18 mouse cellular contexts compared by ENCODE assay signal in genomic region chr10:87513052-87513451, GRCm38 (mm10). TPM values are rescaled to one million over a fixed set of nuclear protein-coding genes. Genes with fewer than 3 reads are reported as not detected.
A peak's percentile ranks its signal among the peaks of the same experiment; 100 is the strongest.
DNase-seq lines count a peak whose midpoint lies in the region; ATAC-seq and TF ChIP-seq lines count a peak whose summit lies in the region.
"Had no signal": no experiment of that assay in that cellular context is flagged by ENCODE, and none has a peak within 500 bp of the region (broad histone marks: within the 10 kb centered on the region; RNA-seq: fewer than 3 reads in every experiment).

No protein-coding gene starts in this region.

- no peaks in the 10 kb centered on the region for H3K4me1 ChIP-seq in limb, embryonic 12.5 days (replicated peaks)
- H3K4me1 ChIP-seq in limb, embryonic 10.5 days, result no peaks in the 10 kb centered on the region
- H3K4me1 ChIP-seq in limb, embryonic 15.5 days, result no peaks in the 10 kb centered on the region
- no peaks in the 10 kb centered on the region for H3K4me1 ChIP-seq in thymus, adult 2 months (replicated peaks; ENCODE audit: control insufficient read depth, insufficient read depth, low read length)
- H3K4me1 ChIP-seq: embryonic facial prominence, embryonic 12.5 days; limb, embryonic 13.5 days; midbrain, embryonic 10.5 days; neural tube, embryonic 13.5 days had no signal

- no peaks in the 10 kb centered on the region for H3K27me3 ChIP-seq in limb, embryonic 12.5 days
- H3K27me3 ChIP-seq in limb, embryonic 10.5 days (ENCODE audit: low read depth, poor library complexity, severe bottlenecking), result no peaks in the 10 kb centered on the region
- no peaks in the 10 kb centered on the region for H3K27me3 ChIP-seq in limb, embryonic 15.5 days
- H3K27me3 ChIP-seq in thymus, adult 2 months (ENCODE audit: control insufficient read depth, insufficient read depth, low read length), result no peaks in the 10 kb centered on the region
- H3K27me3 ChIP-seq: embryonic facial prominence, embryonic 12.5 days; limb, embryonic 13.5 days; neural tube, embryonic 13.5 days had no signal

- no peaks in the 10 kb centered on the region for H3K36me3 ChIP-seq in limb, embryonic 12.5 days
- no peaks in the 10 kb centered on the region for H3K36me3 ChIP-seq in limb, embryonic 10.5 days
- H3K36me3 ChIP-seq in limb, embryonic 15.5 days, result no peaks in the 10 kb centered on the region
- no peaks in the 10 kb centered on the region for H3K36me3 ChIP-seq in thymus, adult 2 months (ENCODE audit: control insufficient read depth, insufficient read depth, low read length)
- H3K36me3 ChIP-seq: embryonic facial prominence, embryonic 12.5 days; limb, embryonic 13.5 days; midbrain, embryonic 10.5 days; neural tube, embryonic 13.5 days had no signal

- 0 out of 2 replicates have a peak, but pooled peaks have one; percentile 37 for ATAC-seq in limb, embryonic 12.5 days (ENCODE audit: insufficient number of reproducible peaks, insufficient read depth, low FRiP score, low TSS enrichment, low read depth)
- ATAC-seq in limb, embryonic 15.5 days (ENCODE audit: insufficient number of reproducible peaks, low FRiP score, low TSS enrichment, low read depth), result 0 out of 2 replicates have a peak, but pooled peaks have one; percentile 52
- ATAC-seq: forebrain, embryonic 16.5 days had no signal

- H3K4me2 ChIP-seq in limb, embryonic 12.5 days, result no peak overlapping the region
- no peak overlapping the region for H3K4me2 ChIP-seq in limb, embryonic 15.5 days
- H3K4me2 ChIP-seq: embryonic facial prominence, embryonic 12.5 days; limb, embryonic 13.5 days; neural tube, embryonic 13.5 days had no signal

- no peak overlapping the region for H3K27ac ChIP-seq in limb, embryonic 12.5 days
- H3K27ac ChIP-seq in limb, embryonic 10.5 days, result no peak overlapping the region
- no peak overlapping the region for H3K27ac ChIP-seq in limb, embryonic 15.5 days
- no peak overlapping the region for H3K27ac ChIP-seq in thymus, adult 2 months (ENCODE audit: control insufficient read depth, insufficient read depth, low read length)
- H3K27ac ChIP-seq: embryonic facial prominence, embryonic 12.5 days; limb, embryonic 13.5 days; midbrain, embryonic 10.5 days; neural tube, embryonic 13.5 days had no signal

- no peak for TF ChIP-seq POLR2A in thymus, adult 2 months (IDR thresholded peaks at IDR 0.05; ENCODE audit: control insufficient read depth, extremely low read depth, insufficient read depth, low read length, poor library complexity)

- no peak overlapping the region for H3K4me3 ChIP-seq in limb, embryonic 12.5 days (replicated peaks)
- H3K4me3 ChIP-seq in limb, embryonic 10.5 days, result no peak overlapping the region
- no peak overlapping the region for H3K4me3 ChIP-seq in limb, embryonic 15.5 days
- no peak overlapping the region for H3K4me3 ChIP-seq in thymus, adult 2 months (ENCODE audit: control insufficient read depth, insufficient read depth, low read length)
- H3K4me3 ChIP-seq: embryonic facial prominence, embryonic 12.5 days; limb, embryonic 13.5 days; midbrain, embryonic 10.5 days; neural tube, embryonic 13.5 days had no signal

- no peak overlapping the region for H3K9ac ChIP-seq in limb, embryonic 12.5 days (replicated peaks)
- H3K9ac ChIP-seq in limb, embryonic 15.5 days, result no peak overlapping the region
- H3K9ac ChIP-seq: embryonic facial prominence, embryonic 12.5 days; limb, embryonic 13.5 days; neural tube, embryonic 13.5 days had no signal

- TF ChIP-seq CTCF in thymus, adult 2 months (IDR thresholded peaks at IDR 0.05; ENCODE audit: borderline replicate concordance, control insufficient read depth, extremely low read depth, insufficient read depth, low read length, poor library complexity), result no peak

- peak; percentile 11 for DNase-seq in embryo, embryonic 10.5 days (ENCODE audit: low spot score)
- no peak for DNase-seq in embryo, embryonic 9.5 days (ENCODE audit: extremely low spot score)
- DNase-seq in limb, embryonic 10.5 days (ENCODE audit: low spot score), result no peak
- peak; percentile 15 for DNase-seq in R1 (ENCODE audit: low read depth, low spot score)
- no peak for DNase-seq in thymus, adult 2 months
- no peak for DNase-seq in natural killer cell, adult 2 months (ENCODE audit: low spot score in 2 of 2)
- DNase-seq: adrenal gland, postnatal 25 days; B cell, adult 2 months; cerebellum, adult 18-20 months; heart, postnatal 10 days; right cerebral cortex, postnatal 4 days had no signal

- no peaks in the 10 kb centered on the region for H3K9me3 ChIP-seq in limb, embryonic 12.5 days
- no peaks in the 10 kb centered on the region for H3K9me3 ChIP-seq in limb, embryonic 10.5 days (replicated peaks)
- H3K9me3 ChIP-seq in limb, embryonic 15.5 days, result no peaks in the 10 kb centered on the region
- H3K9me3 ChIP-seq: embryonic facial prominence, embryonic 12.5 days; limb, embryonic 13.5 days; midbrain, embryonic 10.5 days; neural tube, embryonic 13.5 days had no signal

RNA-seq across cellular contexts. Expression of gene Pah, which starts 8.5 kb away (rescaled TPM):
- polyA plus RNA-seq in limb, embryonic 12.5 days (2016; fragmentation: Nextera tagmentation; extraction: Ambion mirVana), result 0.33 TPM in 1 of 2 replicates, not detected in the other
- polyA plus RNA-seq in limb, embryonic 10.5 days (2016; fragmentation: Nextera tagmentation; extraction: Ambion mirVana), result not detected in 2 replicates
- not detected in 2 replicates for polyA plus RNA-seq in limb, embryonic 15.5 days (2015; fragmentation: Nextera tagmentation; extraction: Ambion mirVana)
- 0.36 and 0.87 TPM in 2 replicates for polyA plus RNA-seq in thymus, adult 2 months (2012; rRNA removed)
- polyA plus RNA-seq: embryonic facial prominence, embryonic 12.5 days; forebrain, embryonic 16.5 days; neural tube, embryonic 13.5 days had no signal

RNA-seq across cellular contexts. Expression of gene Ascl1, which starts 19.6 kb away (rescaled TPM):
- polyA plus RNA-seq in limb, embryonic 12.5 days (2016; fragmentation: Nextera tagmentation; extraction: Ambion mirVana), result 0.10 and 0.36 TPM in 2 replicates
- polyA plus RNA-seq in limb, embryonic 10.5 days (2016; fragmentation: Nextera tagmentation; extraction: Ambion mirVana), result 0.14 and 0.15 TPM in 2 replicates
- 0.19 and 0.36 TPM in 2 replicates for polyA plus RNA-seq in limb, embryonic 15.5 days (2015; fragmentation: Nextera tagmentation; extraction: Ambion mirVana)
- 25.9 and 26.4 TPM in 2 replicates for polyA plus RNA-seq in thymus, adult 2 months (2012; rRNA removed)
- polyA plus RNA-seq: limb, embryonic 13.5 days had no signal

Comparison
In these comparisons a context has a peak if more than half of its experiments do, and no peak if none do; other contexts are left out.
1. DNase-seq: peak in embryo, embryonic 10.5 days (single experiment) and R1 (single experiment); none in embryo, embryonic 9.5 days (single experiment), limb, embryonic 10.5 days (single experiment), thymus, adult 2 months (single experiment) and natural killer cell, adult 2 months (0 of 2).
2. RNA of gene Ascl1, which starts 19.6 kb away (polyA plus RNA-seq): 25.9 to 26.4 TPM in thymus, adult 2 months; 0.19 to 0.36 TPM in limb, embryonic 15.5 days, 0.14 to 0.15 TPM in limb, embryonic 10.5 days and 0.10 to 0.36 TPM in limb, embryonic 12.5 days; every median in the first group is over 10 times any median in the second.